Mouse (Mus musculus) ES-Bruce4 (cell line): Measurements from ENCODE around the gene Tmed1.

Experiments
- CTCF ChIP-seq: IDR thresholded peaks from one replicate; pipeline ENCODE4 v1.8.1; 2011; ENCODE audit warnings: low read depth, low read length
- POLR2A ChIP-seq: IDR thresholded peaks from one replicate; pipeline ENCODE4 v1.8.1; 2011; ENCODE audit warnings: low read length; ENCODE audit not compliant: insufficient read depth

GRCm38 (mm10) chr9:21559151-21559550 lies 49.1 kb upstream of the Tmed1 start:
- TF ChIP-seq CTCF = no peak
- no peak for TF ChIP-seq POLR2A
